Mouse (Mus musculus) adrenal gland, postnatal 14 days (tissue): ENCODE measurements around the gene Ccdc47. TPM values are rescaled to one million over a fixed set of nuclear protein-coding genes. Genes with fewer than 3 reads are reported as not detected.
"Not testable (repeated sequence)": the region's sequence is repeated elsewhere in the genome, so short reads cannot be mapped to it uniquely, and the experiment has no call there.

Source experiments
- DNase-seq: peaks from one replicate; pipeline ENCODE4 v3.0.0; 2021; ENCODE audit warnings: mixed read lengths
- total RNA-seq: library from RNA; stranded (reverse); gene quantifications from 2 replicates; pipeline ENCODE4 v1.2.3, GENCODE M21; 2021

The Ccdc47 gene
- total RNA-seq, 1 experiment from 2014 or later, result 116 TPM

- DNase-seq, result not testable (repeated sequence)
Measured at GRCm38 (mm10) chr11:106199997-106200396, 16.1 kb downstream of the Ccdc47 start.

DNA sequence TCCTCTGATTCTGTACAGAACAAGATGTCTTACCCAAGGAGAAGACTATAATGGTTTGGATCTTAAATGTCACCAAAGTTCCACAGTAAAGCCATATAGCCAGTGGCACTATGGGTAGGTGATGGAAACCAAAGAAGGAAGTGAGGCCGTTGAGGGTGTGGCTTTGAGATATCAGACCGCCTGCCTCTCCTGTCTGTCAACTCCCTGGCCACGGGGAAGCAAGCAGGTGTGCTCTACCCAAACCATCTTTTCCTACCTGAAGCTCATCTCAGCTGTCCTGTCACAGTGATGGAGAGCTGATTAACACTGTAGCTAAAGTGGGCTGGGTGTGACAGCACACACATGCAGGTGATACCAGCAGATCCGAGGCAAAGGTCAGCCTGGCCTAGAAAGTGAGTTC, 17.9 kb downstream of the Ccdc47 start:
- DNase-seq, result no peak

DNA sequence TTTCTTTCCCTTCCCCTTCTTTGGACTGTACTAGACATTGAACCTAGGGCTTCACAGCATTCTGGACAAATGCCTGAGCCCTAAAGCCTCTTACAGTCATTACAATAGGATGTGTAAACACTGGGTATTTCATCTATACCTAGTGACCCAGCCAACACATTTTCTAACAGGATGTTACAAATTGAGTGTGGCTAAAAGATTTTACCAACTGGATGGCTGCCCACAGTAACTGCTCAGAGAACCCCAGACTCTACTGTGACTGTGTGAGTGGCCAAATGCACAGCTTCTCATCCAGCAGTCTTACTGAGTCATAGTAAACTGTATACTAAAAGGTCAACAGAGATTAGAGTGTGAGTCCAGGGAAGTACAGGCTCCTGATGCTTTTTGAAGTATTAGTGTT, 20.8 kb downstream of the Ccdc47 start:
- DNase-seq, result no peak

DNA sequence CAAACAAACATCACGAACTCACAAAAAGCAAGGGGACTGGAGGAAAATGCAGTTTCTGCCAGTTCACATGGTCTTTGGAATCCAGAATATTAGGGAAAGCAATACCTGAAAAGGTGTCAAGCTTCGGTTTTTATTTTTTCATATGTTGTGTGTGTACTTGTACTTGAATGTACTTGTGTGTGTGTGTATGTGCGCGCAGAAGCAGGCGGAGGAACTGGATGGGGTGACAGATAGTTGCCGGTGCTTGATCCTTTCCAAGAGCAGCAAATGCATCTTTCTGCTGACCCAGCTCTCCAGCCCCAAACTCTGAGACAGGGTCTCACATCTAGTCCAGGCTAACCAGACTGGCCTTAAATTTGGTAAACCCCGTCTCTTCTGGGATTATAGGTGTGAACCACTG, 21.3 kb downstream of the Ccdc47 start:
- no peak for DNase-seq

DNA sequence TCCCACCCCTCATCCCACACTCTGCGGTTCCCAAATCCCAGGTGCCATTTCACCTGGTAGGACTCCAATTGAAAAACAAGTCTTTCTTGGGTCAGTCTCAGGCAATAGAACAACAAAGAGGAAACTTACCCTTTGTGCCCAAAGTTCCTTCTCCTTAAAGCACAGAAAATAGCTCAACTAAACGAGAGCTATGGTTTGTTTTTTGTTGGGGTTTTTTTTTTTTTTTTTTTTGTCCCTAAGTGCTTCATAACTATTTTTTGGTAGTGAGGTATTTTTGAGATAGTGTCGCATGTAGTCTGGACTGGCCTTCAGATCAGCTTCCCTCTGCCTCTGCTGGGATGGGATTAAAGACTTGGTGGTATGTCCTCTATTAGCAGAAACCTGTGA, 22.0 kb downstream of the Ccdc47 start:
- no peak for DNase-seq

DNA sequence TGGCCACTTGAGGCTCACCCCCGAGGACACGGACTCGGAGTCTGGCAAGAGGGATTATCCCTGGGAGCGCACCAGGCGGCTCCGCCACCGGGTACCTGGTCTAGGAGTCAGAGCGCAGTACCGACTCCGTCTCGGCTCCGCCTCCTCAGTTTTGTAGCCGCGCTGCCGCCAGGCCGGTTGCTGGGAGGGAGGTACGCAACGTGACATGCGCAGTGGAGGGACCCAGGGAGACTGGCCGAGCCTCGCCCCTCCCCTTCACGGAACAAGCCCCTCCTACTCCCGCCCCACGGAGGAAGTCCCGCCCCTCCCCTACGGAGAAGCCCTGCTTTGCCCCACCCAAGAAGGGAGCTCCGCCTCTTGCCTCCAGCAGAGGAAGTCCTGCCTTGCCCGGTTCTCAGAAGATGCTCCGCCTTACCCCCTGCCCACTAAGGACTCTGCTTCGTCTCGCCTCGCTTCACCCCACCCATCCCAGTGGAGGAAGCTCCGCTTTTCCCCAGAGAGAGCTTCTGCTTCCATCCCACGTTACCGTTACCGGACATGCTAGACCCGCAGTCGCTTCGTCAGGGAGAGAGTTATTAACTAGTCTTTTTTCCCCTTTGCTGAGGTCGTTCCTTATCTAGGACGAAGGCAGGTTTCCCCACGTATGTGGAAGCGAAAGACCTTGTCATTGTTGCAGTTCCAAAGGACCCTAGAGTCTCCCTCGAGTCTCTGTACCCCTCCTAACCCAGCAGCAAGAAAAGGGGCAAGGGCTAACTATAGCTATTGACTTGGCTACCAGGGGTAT, 22.6 kb downstream of the Ccdc47 start:
- peak; percentile 99 for DNase-seq

DNA sequence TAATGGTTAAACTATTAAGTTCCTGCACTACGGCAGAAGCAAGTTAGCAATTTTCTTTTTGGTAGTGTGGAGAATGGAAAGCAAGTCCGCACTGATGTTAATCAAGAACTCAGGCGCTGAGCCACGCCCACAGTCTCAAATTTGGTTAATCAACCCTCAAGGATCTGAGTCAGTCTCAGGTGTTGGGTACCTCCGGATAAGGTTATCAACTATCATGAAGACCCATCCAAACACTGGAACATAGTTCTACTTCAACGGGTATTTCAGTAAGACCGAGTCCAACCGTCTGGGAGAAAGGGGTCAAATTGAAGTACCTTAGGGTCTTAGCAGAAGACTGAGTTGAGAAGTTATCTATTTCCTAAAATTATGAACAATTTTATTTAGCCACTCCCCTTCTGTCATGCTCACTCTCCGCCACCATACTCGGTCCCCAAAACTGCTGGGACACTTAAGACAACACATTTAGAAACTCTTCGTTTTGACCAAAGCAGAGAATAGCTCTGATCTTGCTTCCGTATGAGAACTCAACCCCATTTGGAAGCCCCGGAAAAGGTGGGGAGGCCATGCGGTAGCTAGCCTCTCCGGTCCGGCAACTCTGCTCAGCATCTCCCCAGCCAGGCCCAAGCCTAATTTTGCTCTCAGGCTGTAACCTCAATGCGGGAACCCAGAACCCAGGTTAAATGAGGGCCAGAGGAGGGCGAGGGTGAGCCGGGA, 23.3 kb downstream of the Ccdc47 start:
- DNase-seq, result no peak

GRCm38 (mm10) chr11:106192241-106192640, 23.9 kb downstream of the Ccdc47 start:
- no peak for DNase-seq

DNA sequence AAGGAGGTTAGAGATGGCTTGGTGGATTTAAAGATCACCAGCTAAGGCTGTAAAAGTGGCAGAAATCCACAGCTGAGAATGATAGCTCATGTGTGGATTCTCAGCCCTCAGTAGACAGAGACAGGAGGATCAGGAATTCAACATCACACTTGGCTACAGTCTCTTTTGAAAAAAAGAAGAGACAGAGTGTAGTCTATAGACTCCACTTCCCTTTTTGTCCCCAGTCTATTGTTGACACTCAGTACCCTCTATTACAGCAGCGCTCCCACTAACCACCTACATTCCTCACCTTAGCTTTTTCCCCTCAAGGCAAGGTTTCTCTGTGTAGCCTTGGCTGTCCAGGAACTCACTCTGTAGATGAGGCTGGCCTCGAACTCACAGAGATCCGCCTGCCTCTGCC, 24.4 kb downstream of the Ccdc47 start:
- no peak for DNase-seq

DNA sequence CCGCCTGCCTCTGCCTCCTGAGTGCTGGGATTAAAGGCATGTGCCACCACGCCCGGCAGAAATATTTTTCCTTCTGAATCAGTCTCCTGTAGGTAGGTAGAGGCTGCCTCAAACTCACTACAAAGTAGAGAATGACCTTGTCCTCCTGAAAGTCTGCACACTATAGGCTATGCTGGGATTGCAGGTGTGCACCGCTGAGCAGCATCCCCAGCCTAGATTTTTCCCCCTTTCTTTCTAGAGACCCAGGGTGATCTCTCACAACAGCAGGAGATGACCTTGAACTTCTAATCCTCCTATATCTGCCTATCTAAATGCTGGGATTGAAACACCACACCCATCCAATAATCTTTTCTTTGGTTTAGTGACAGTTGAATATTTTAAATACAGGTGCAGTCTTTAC, 28.8 kb downstream of the Ccdc47 start:
- no peak for DNase-seq

GRCm38 (mm10) chr11:106180449-106180801, 35.7 kb downstream of the Ccdc47 start:
- no peak for DNase-seq

DNA sequence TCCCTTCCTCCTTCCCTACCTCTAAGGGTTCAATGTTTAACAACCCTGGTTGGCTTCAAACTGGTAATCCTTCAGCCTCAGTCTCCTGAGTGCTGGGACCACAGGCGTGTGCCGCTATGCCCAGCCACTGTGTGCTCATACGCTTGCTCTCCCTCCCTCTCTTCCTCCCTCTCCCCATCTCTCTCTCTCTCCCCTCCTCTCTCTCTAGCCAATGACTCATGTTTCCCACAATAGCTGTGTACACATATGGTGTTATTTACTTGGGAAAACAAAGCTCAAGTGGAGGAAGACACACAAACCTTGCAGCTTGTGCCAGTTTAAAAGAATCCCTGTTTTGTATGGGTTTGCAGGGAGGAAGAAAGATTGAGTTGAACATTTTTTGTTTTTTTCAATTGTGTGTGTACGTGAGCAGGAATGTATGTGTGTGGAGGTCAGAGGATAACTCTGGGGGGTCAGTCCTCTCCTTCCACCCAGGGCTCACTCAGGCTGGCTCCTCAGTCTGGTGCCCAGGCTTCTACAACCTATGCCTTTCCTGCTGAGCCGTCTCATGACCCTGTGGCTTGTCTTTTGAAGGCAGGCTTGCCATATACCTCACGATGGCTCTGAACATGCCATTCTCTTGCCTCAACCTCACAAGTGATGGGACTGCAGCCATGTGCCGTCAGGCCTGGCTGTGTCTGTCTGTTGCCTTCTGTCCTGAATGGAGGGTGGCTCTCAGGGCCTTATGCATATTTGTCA, 36.3 kb downstream of the Ccdc47 start:
- DNase-seq, result no peak

DNA sequence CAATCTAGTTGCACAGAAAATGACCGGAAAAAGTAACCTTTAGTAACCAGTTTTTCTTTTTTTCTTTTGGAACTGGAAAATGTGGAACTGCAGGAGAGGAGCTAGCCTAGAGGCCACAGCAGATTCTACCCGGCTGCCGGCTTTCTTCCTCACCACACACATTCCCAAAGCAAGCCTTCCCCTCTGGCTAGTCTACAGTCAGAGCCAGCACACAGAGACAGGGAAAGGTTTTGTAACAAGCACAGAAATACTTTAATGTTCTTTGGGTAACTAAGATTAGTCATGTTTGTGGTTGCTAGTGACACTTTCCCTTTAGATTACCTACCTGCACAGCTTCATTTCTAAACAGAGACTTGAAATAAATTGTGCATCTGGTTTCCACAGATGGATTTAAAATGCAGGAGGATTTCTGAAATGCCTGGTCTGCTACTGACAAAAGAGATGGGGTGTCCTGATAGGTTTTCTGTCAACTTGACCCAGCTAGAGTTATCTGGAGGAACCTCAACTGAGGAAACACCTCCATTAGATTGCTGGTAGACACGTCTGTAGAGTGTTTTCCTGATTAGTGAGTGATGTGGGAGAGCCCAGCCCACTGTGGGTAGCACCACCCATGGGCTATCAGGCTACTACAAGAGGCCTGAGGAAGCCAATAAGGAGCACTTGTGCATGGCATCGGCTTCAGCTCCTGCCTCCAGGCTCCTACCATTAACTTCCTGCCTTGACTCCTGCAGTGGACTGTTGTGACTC, 37.9 kb downstream of the Ccdc47 start:
- DNase-seq, result no peak

GRCm38 (mm10) chr11:106176372-106176771, 39.8 kb downstream of the Ccdc47 start:
- DNase-seq, result no peak

DNA sequence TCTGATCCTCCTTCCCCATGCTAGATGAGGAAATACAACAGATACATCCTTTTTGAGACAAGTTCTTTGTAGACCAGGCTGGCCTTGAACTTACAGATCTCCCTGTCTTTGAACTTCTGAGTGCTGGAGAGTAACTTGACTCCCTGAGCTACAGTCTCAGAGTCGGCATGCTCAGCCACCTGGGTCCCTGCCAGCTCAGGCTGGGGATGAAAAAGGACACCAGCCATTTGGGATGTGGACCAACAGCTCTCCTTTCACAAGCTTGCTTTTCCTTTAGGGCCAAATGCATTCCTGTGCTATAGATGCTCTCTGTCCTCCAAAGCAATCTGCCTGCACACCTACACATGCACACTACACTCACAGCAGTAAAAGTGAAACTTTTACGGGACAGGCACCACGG, 41.1 kb downstream of the Ccdc47 start:
- DNase-seq, result peak; percentile 69

DNA sequence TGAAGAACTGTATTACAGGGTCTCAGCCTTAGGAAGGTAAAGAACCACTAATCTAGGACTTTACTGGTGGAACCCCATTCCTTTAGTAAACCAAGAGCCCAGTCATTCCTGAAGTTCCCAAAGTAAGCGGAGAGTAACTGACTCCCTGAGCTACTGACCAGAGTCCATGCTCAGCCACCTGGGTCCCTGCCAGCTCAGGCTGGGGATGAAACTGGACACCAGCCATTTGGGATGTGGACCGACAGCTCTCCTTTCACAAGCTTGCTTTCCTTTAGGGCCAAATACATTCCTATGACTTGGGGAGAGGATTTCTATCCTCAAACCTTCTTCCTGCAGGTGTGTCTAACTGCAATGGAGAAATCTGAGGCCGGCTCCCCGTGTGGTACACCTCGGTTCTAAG, 41.8 kb downstream of the Ccdc47 start:
- peak; percentile 58 for DNase-seq

GRCm38 (mm10) chr11:106173228-106173627, 42.9 kb downstream of the Ccdc47 start:
- DNase-seq, result no peak

GRCm38 (mm10) chr11:106170807-106171206, 45.3 kb downstream of the Ccdc47 start:
- DNase-seq, result peak; percentile 7

DNA sequence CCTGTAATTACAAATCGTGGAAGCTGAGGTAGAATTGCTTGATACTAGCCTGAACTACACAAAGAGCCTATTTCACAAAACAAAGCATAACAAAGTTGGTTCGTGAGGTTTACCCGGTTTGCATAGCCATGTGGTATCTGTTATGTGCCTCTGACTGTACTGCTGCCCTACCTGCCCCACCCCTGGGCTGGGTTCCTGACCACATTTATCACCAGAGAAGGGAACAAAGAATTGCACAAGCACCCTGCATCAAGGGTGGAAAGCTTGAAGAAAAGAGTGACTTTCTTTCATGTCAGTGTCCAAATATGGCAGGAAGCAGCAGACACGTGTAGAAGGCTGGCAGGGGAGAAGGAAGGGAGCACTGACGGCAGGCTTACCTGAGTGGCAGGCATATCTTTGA, 48.7 kb downstream of the Ccdc47 start:
- no peak for DNase-seq

DNA sequence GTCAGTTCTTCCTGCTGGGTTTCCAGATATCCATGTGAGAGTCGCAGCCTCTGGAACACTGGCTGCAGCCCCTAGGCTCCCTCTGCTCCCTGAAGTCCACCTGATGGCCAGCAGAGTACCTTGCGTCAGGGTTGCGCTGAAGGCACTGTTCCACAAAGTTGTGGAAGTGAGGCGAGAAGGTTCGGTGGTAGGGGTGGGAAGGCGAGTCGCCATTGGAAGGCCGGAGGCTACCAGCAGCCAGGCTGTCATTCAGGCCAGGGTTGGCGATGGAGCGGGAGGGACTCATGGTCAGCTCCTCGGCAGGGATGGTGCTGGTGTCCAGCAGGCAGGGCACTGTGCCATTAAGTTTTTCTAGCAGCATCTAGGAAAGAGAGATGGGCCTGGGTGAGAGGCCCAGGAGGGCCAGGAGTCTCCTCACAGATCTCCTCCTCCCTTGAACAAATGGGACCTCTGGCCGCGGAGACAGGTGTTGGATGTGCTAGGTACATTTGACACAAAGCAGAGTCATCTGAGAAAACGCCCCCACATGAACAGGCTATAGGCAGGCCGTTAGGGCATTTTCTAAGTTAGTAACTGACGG, 51.5 kb downstream of the Ccdc47 start:
- DNase-seq, result no peak

- no peak for DNase-seq
Measured at GRCm38 (mm10) chr11:106163546-106163945, 52.6 kb downstream of the Ccdc47 start.

GRCm38 (mm10) chr11:106162237-106162636, 53.9 kb downstream of the Ccdc47 start:
- DNase-seq, result no peak
